Mouse (Mus musculus) hindbrain, embryonic 10.5 days (tissue): ENCODE data around the gene Acvrl1. TPM values are rescaled to one million over a fixed set of nuclear protein-coding genes. Genes with fewer than 3 reads are reported as not detected.

Experiments
- DNase-seq: peaks from one replicate; pipeline ENCODE4 v3.0.0-alpha.2; 2017; ENCODE audit warnings: low spot score
- H3K27ac ChIP-seq: fragments of 300-500 bp; sonication (generic); 2 replicates; pipeline ENCODE4 v1.5.1; 2016; ENCODE audit warnings: mild to moderate bottlenecking, moderate library complexity
- H3K27me3 ChIP-seq: fragments of 300-500 bp; sonication (generic); 2 replicates; pipeline ENCODE4 v1.6.1; 2016; ENCODE audit warnings: mild to moderate bottlenecking; ENCODE audit not compliant: poor library complexity, insufficient read depth, severe bottlenecking
- H3K36me3 ChIP-seq: fragments of 300-500 bp; sonication (generic); 2 replicates; pipeline ENCODE4 v1.6.1; 2016; ENCODE audit warnings: mild to moderate bottlenecking, moderate library complexity
- H3K4me1 ChIP-seq: fragments of 300-500 bp; sonication (generic); replicated peaks from 2 replicates; pipeline ENCODE4 v1.6.1; 2016; ENCODE audit warnings: mild to moderate bottlenecking
- H3K4me3 ChIP-seq: fragments of 300-500 bp; sonication (generic); 2 replicates; pipeline ENCODE4 v1.5.1; 2016; ENCODE audit warnings: mild to moderate bottlenecking, moderate library complexity
- H3K9me3 ChIP-seq: fragments of 300-500 bp; sonication (generic); 2 replicates; pipeline ENCODE4 v1.6.1; 2016; ENCODE audit warnings: mild to moderate bottlenecking, moderate library complexity
- WGBS: fragments of 180-500 bp; shearing (Covaris S2); methylation state at CpG from one replicate; pipeline ENCODE4 v1.1.7; 2016; 5-methylcytosine and 5-hydroxymethylcytosine counted together
- polyA plus RNA-seq: library from polyadenylated mRNA; unstranded; fragments of >200 nt; fragmentation: Nextera tagmentation; extraction: Ambion mirVana; gene quantifications from 2 replicates; pipeline ENCODE4 v1.2.1, GENCODE M21; 2016

Gene Acvrl1
- polyA plus RNA-seq, 1 experiment from 2014 or later, result 10.8 TPM

DNA sequence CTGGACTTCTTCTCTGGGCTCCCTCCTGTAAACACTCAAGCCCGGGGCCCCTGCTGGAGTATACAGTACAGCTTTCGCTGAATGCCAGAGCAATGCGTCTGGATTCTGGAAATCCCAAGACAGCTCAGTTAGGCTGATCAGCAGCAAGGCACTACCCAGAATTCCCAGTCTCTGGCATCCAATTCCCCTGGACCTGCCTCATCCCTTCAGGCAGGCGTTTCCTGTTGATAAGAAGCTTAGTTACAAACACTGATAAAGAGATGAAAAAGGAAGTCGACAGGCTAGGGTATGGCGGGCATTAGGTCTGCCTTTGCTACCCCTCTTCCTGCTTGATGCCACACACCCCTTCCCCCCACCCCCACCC lies 19.6 kb downstream of the Acvrl1 start:
- no peaks in the 10 kb centered on the region for H3K36me3 ChIP-seq
- H3K27ac ChIP-seq, result no peak overlapping the region
- no peaks in the 10 kb centered on the region for H3K9me3 ChIP-seq
- peaks cover 46% of the 10 kb centered on the region for H3K4me1 ChIP-seq
- peaks cover 20% of the 10 kb centered on the region for H3K27me3 ChIP-seq
- 66% methylated on average over 6 of the region's 6 CpGs for WGBS
- DNase-seq, result no peak
- no peak overlapping the region for H3K4me3 ChIP-seq

DNA sequence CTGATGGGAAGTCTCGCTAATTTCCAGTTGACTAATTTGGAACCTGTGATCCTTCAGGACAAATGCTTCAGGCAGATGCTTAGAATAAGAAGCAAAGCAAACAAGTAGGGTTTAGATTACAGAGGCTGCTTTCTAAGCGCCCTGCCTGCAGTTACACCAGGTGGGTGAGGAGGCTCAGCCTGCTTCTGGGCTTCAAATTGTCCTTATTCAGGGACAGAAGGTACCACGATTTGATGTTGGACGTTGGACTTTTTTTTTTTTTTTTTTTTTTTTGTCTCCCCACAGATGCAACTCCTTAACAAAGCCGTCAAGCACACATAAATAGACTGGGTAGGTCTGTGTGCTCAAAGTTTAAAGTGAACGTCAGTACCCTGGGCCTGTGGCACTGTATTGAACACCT lies 20.3 kb downstream of the Acvrl1 start:
- no peak overlapping the region for H3K27ac ChIP-seq
- peaks cover 19% of the 10 kb centered on the region for H3K27me3 ChIP-seq
- no peaks in the 10 kb centered on the region for H3K36me3 ChIP-seq
- no peaks in the 10 kb centered on the region for H3K9me3 ChIP-seq
- H3K4me3 ChIP-seq, result no peak overlapping the region
- no peak for DNase-seq
- peaks cover 39% of the 10 kb centered on the region for H3K4me1 ChIP-seq
- 85% methylated on average over 6 of the region's 6 CpGs for WGBS

DNA sequence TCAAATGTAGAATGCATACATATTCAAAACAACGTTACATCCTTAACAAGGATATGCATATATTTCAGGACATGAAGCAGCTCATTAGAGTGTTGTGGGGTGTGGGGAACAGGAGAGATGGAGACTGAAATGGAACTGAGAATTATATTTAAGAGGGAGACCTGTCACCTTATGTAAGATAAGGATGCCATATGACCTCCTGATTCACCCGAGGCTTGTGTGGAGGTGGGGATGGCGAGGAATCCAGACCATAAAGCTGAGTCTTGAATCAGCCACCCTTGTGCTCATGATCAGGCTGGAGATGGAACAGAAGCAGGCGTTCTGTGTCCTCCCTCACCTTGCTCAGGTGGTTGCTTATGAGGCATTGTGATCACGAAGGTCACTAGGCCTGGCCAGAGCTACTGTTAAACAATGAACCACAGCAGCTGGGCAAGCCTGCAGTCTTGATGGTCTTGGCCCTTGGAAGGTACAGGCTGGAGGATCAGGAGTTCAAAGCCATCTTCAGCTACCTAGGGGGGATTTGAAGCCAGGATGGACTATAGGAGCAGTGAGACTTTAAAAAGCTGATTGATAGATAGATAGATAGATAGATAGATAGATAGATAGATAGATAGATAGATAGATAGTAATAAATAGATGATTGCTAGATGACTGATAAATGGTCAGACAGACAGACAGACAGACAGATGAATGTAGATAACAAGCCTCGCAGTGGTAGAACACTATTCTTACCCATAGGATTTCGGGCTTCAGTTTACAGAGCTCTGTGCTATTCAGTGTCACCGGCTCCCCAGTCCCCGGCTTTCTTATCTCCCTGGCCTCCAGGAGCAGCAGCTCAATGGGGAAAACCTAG lies 23.3 kb downstream of the Acvrl1 start:
- WGBS, result 82% methylated on average over 9 of the region's 9 CpGs
- 0 out of 2 replicates have a peak, but pooled peaks cover 13% of the 10 kb centered on the region for H3K4me1 ChIP-seq

DNA sequence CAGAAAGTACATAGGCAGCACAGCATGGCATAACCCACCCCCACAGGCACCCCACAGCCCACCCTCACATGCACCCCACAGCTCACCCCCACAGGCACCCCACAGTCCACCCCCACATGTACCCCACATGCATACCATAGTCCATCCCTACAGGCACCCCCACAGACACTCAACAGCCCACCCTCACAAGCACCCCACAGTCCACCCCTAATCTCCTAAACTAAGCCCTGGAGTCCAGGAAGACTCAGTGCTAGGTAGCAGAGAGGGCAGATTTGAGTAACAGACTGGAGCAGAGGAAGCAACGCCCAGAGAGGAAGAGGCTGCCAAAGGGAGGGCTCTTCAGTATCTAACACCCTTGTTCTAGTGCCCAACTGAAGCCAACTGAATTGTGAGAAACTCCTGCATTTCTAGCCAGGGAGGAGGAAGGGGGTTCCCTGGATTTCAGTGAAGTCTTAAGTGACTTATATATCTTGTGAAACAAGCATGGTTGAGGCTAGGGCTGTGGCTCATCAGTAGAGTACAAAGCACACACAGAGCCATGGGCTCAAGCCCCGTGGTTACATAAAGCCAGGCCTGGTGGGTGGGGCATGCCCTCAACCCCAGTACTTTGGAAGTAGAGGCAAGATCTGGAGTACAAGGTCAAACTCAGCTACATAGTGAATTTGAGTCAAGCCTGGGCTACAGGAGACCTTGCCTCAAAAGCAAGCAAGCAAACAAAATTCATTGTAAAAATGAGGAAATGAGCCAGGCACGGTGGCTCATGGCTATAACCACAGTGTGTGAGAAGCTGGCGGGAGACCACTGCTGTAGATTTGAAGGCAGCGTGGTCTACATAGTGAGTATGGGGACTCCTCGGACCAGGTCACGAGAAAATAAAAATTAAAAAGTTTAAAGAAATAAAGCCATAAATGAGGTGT lies 26.6 kb downstream of the Acvrl1 start:
- Histone ChIP-seq H3K36me3 (no peaks in the 10 kb centered on the region), H3K27ac (no peak overlapping the region), H3K4me1 (peaks cover 5% of the 10 kb centered on the region), H3K27me3 (no peaks in the 10 kb centered on the region; the same call in 1 of the 2 replicates), H3K9me3 (peaks cover 11% of the 10 kb centered on the region), H3K4me3 (no peak overlapping the region)
- WGBS, result 80% methylated on average over 7 of the region's 7 CpGs
- no peak for DNase-seq

More for the DNA sequence above, 23.3 kb downstream of the Acvrl1 start:
- Histone ChIP-seq H3K4me3 (no peak overlapping the region), H3K27ac (no peak overlapping the region), H3K36me3 (no peaks in the 10 kb centered on the region), H3K27me3 (peaks cover 8% of the 10 kb centered on the region), H3K9me3 (0 out of 2 replicates have a peak, but pooled peaks cover 4% of the 10 kb centered on the region)
- DNase-seq, result no peak

DNA sequence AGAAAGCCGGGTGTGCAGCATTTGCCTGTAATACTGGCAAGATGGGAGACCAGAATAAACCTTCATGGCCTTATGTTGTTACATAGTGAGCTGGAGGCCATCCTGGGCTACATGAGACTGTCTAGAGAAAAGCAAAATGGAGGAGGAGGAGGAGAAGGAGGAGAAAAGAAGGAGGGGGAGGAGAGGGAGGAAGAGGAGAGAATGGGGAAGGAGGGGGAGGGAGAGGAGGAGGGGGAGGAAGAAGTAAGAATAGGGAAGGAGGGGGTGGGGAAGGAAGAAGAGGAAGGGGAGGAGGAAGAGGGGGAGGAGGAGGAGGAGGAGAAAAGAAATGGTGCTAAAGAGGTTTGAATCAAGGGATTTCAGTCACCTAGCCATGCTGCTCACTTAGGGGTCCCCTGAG lies 31.8 kb downstream of the Acvrl1 start:
- 30% methylated on average over 1 of the region's 1 CpGs for WGBS
- Histone ChIP-seq H3K9me3 (peaks cover 11% of the 10 kb centered on the region), H3K36me3 (no peaks in the 10 kb centered on the region), H3K27me3 (peaks cover 10% of the 10 kb centered on the region; the same call in 1 of the 2 replicates), H3K4me1 (peaks cover 39% of the 10 kb centered on the region), H3K4me3 (peak overlapping the region; percentile 26; the same call in 1 of the 2 replicates), H3K27ac (peak overlapping the region; percentile 64)
- no peak for DNase-seq

DNA sequence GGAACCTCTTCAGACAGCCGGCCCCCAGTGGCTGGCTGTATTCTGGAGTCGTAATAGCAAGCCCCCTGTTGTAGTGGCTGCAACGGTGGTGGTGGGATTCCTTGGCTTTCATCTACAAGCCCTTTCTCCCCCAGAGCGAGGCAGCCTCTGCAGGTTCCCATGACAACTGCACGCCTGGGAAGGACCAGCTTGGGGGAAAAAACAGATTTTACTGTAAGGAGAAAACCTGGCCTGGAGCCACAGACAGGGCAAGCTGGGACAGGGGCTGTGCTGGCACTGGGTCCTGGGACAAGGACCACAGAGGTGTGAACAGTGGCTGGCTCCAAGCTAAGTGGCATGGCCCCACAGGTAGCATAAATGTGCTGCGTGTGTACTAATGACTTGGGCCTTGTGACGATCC lies 32.3 kb downstream of the Acvrl1 start:
- H3K4me1 ChIP-seq, result peaks cover 39% of the 10 kb centered on the region
- peaks cover 11% of the 10 kb centered on the region for H3K9me3 ChIP-seq
- 24% methylated on average over 7 of the region's 7 CpGs for WGBS
- peak overlapping the region; percentile 26; the same call in 1 of the 2 replicates for H3K4me3 ChIP-seq
- peak overlapping the region; percentile 64 for H3K27ac ChIP-seq
- DNase-seq, result no peak
- H3K36me3 ChIP-seq, result no peaks in the 10 kb centered on the region
- H3K27me3 ChIP-seq, result peaks cover 10% of the 10 kb centered on the region; the same call in 1 of the 2 replicates

DNA sequence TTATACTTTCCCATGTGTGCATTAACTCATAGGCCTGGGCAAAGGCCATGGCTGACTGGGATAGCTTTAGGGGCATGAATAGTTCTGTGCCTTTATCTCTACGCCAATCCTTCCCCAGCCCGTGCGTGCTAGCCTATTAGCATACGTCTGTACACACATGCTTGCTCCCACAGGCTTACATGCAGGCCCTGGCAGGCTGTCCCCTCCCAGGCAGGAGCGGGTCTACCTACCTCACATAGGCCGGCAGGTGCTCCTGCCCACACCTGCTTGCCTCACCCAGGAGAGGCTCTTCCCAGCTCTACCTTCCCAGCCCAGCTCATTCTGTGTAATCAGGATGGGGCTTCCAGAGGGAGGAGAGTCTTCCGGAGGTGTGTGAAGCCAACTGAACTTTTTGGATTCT lies 33.2 kb downstream of the Acvrl1 start:
- H3K9me3 ChIP-seq, result peaks cover 8% of the 10 kb centered on the region
- H3K27ac ChIP-seq, result no peak overlapping the region

DNA sequence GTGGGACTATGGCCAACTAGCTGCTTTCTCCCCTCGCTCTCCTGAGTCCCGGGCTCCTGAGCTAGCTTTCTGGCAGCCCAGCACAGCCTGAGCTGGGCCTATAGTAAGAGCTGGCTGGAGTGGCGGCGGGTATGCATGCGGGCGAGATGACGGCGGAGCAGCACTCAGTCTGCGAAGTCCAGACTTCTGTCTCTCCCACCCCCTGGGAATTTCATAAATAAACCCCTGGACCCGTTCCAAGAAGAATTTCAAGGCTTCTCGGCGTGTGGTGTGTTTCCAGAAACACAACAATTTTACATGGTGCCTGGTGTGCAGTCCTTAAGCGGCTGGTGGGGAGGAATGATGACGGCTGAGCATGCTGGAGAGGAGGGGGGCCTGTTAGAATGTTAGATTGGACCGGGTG lies 34.7 kb downstream of the Acvrl1 start:
- Histone ChIP-seq H3K27me3 (peaks cover 13% of the 10 kb centered on the region), H3K9me3 (no peaks in the 10 kb centered on the region), H3K4me3 (no peak overlapping the region), H3K4me1 (peaks cover 39% of the 10 kb centered on the region), H3K27ac (peak overlapping the region; percentile 45; the same call in 1 of the 2 replicates), H3K36me3 (no peaks in the 10 kb centered on the region)
- 51% methylated on average over 15 of the region's 15 CpGs for WGBS
- no peak for DNase-seq

More for the DNA sequence above, 33.2 kb downstream of the Acvrl1 start:
- Histone ChIP-seq H3K4me1 (peaks cover 39% of the 10 kb centered on the region), H3K36me3 (no peaks in the 10 kb centered on the region), H3K27me3 (peaks cover 13% of the 10 kb centered on the region; the same call in 1 of the 2 replicates), H3K4me3 (no peak overlapping the region)
- no peak for DNase-seq
- WGBS, result 90% methylated on average over 7 of the region's 7 CpGs

DNA sequence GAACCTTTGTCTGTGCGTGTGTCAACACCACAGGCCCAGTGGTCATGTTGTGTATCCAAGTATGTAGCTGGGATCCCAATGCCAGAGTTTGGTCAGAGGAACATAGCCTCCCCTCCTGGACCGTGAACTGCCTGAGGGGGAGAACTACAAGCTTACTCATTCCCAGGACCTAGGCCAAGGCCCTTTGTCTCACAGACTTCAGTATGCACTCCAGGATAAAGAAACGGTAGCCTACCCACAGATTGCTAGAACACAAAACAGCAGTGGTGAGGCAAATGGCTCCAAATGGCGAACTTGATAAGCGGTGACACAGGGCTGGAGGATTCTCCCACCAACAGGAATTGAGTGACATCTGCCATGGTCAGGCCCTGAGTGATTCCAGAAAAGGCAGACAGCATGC lies 35.5 kb downstream of the Acvrl1 start:
- no peak overlapping the region for H3K27ac ChIP-seq
- no peaks in the 10 kb centered on the region for H3K36me3 ChIP-seq
- no peak for DNase-seq
- peaks cover 13% of the 10 kb centered on the region for H3K27me3 ChIP-seq
- no peaks in the 10 kb centered on the region for H3K9me3 ChIP-seq
- H3K4me3 ChIP-seq, result no peak overlapping the region
- peaks cover 39% of the 10 kb centered on the region for H3K4me1 ChIP-seq
- 68% methylated on average over 5 of the region's 5 CpGs for WGBS

DNA sequence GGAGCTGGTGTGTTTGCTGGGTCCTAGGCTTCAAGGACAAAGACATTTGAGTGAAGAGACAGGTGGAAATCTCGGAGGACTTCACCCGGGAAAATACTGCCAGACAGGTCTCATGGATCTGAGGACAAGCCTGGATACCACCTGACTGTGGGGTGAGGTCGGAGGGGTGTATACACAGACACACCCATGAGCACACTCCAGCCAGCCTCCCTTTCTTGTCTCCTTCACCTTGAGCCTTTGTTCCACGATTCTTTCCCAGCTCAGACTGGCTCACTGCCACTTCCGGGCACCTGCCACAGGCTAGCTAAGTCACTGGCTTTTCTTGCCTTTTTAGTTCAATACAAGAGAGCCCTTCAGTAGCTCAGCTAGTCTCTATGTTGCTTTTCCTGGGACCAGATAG lies 36.0 kb downstream of the Acvrl1 start:
- Histone ChIP-seq H3K4me3 (no peak overlapping the region), H3K27me3 (peaks cover 13% of the 10 kb centered on the region), H3K27ac (no peak overlapping the region), H3K9me3 (no peaks in the 10 kb centered on the region), H3K4me1 (peaks cover 39% of the 10 kb centered on the region), H3K36me3 (no peaks in the 10 kb centered on the region)
- DNase-seq, result no peak
- 75% methylated on average over 5 of the region's 5 CpGs for WGBS

DNA sequence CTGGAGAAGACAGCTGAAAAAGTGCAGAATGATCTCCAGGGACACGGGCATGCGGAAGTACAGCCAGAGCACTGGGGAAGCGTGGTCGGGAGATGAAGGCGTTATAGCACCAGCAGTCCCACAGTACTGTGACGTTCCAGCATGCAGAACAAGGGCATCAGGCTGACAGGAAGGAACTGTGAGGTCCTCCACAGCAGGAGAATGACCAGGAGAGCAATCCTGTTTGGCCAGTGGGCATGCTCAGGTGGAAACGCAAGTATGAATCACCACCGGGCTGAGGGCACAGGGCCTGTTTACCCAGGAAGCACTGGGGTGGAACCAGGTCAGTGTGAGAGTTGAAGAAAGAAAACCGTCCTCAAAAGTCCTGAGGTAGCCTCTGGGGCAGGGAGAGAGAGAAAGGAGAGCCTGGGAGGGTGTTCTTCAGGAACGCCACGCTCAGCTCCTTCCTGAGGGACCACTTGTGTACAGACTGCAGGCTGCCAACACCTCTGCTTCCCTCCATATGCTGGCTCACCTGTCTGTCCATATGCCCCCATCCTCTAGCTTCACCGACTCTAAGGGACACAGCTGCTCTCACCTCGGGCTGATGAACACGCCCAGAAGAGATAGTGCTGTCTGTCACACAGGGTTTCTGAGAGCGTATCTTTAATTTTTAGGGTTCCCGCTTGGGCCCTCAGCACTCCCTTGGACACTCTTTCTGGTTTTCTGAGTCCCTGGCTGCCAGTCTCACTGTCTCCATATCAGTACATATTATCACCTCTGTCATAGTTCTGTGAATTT lies 37.5 kb downstream of the Acvrl1 start:
- Histone ChIP-seq H3K4me1 (peaks cover 25% of the 10 kb centered on the region), H3K9me3 (no peaks in the 10 kb centered on the region), H3K27ac (no peak overlapping the region), H3K4me3 (no peak overlapping the region), H3K27me3 (peaks cover 13% of the 10 kb centered on the region), H3K36me3 (no peaks in the 10 kb centered on the region)
- no peak for DNase-seq
- 72% methylated on average over 16 of the region's 16 CpGs for WGBS

DNA sequence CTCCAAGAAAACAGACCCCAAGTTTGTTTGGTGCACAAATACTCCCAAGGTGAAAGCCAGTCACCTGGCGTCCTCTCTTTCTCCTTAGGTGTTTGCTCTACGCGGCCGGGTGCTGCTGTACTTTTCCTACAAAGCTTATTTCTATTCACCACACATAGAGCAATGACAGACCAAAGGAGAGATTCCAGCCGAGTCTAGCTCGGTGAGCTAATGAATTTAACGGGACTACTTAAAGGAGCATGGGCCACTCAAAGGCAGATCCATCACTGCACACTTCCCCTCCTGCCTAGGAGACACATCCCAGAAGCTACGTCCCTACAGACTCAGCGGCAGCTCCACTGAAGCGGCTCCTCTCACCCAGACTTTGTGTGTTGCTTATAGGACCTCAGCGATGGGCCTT lies 39.2 kb downstream of the Acvrl1 start:
- Histone ChIP-seq H3K27me3 (peaks cover 20% of the 10 kb centered on the region), H3K27ac (no peak overlapping the region), H3K4me1 (peaks cover 19% of the 10 kb centered on the region), H3K4me3 (no peak overlapping the region), H3K36me3 (no peaks in the 10 kb centered on the region), H3K9me3 (no peaks in the 10 kb centered on the region)
- WGBS, result 81% methylated on average over 11 of the region's 11 CpGs
- no peak for DNase-seq
